Mouse (Mus musculus): ENCODE results near the gene Rxrb. TPM values are rescaled to one million over a fixed set of nuclear protein-coding genes. Genes with fewer than 3 reads are reported as not detected.
"Not testable (repeated sequence)": the region's sequence is repeated elsewhere in the genome, so short reads cannot be mapped to it uniquely, and the experiment has no call there.

Gene Rxrb
- 10 to 100 TPM; 74.8 to 78.7 TPM for total RNA-seq (2021)

- intact Hi-C loops (cut with DNase I): no loop called here
- peak; percentile 97 to 99 for DNase-seq (ENCODE audit: extremely low spot score in 1 of 2, low spot score in 2 of 2)
Measured at GRCm38 (mm10) chr17:34031465-34032173, at the start of gene Rxrb, which contains the start of gene Slc39a7. Rxrb (plus strand) TSS chr17:34031812. Slc39a7 (minus strand) TSS chr17:34031682.

DNA sequence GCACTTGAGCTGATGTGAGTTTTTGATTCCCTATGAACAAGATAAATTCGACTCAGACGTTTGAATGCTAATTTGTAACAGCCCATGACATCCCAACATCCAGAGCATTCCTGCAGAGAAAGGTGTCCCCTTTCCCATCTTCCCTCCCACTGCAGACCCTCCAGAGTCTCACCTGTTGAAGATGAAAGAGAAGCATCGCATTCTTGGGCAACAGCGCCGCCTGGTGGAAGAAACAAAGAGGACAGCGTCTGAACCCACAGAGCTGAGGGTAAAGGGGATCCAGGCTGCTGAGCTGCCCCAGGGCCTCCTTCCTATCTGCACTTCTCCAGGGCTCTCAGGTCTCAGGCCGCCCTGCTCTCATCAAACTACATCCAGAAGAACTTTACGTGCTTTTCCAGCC, 49.5 kb upstream of the Rxrb start:
- intact Hi-C loops (cut with DNase I): not testable (repeated sequence)

GRCm38 (mm10) chr17:33991788-33992664, 39.6 kb upstream of the Rxrb start:
- peak; percentile 16 to 61 for DNase-seq (ENCODE audit: extremely low spot score in 1 of 2, low spot score in 2 of 2)
- intact Hi-C loops (cut with DNase I): loop anchor here (10.0 kb wide), 1 partner anchor 1353 kb away; the partner anchor contains the start of gene H2-Q2

More for the DNA sequence above, 49.5 kb upstream of the Rxrb start:
- not testable (repeated sequence) for DNase-seq (ENCODE audit: extremely low spot score in 1 of 2, low spot score in 2 of 2)

GRCm38 (mm10) chr17:33994959-33995358, 36.7 kb upstream of the Rxrb start:
- no peak for DNase-seq (ENCODE audit: extremely low spot score in 1 of 2, low spot score in 2 of 2)
- intact Hi-C loops (cut with DNase I): loop anchor here (2.0 to 10.0 kb wide), 3 partner anchors 1274 to 1350 kb away; partner anchors contain the start of gene H2-Q2

DNA sequence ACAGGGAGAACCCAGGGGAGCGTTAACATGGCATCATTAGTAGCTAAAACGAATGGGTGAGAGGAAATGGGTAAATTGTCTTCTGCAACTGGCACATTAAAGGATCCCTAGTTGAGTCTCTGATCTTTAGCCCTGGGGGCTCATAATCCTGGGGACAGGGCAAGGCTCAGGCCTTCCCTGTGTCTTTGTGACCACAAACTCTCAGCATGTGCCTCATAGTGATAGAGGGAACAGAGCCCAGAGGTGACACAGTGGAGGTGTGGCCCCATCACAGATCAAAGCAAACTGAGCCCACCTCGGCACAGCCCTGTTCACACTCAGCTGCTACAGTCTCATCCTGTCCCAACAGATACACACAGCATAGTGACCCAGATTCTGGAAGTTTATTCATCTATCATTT, 36.0 kb upstream of the Rxrb start:
- intact Hi-C loops (cut with DNase I): loop anchor here (2.0 to 10.0 kb wide), 3 partner anchors 1273 to 1349 kb away; partner anchors contain the start of gene H2-Q2
- DNase-seq (ENCODE audit: extremely low spot score in 1 of 2, low spot score in 2 of 2): no peak

DNA sequence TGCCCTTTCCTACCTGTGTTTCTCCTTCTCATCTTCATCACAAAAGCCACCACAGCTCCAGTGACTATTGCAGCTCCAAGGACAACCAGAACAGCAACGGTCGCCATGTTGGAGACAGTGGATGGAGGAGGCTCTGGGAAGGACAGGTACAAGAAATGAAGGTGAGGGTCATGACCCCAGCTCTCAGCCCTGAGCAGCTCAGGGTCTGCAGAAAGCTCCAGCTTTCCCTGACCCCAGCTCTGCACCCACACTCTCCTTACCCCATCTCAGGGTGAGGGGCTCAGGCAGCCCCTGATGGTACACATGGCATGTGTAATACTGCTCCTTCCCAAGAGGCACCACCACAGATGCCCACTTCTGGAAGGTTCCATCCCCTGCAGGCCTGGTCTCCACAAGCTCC, 34.6 kb upstream of the Rxrb start:
- intact Hi-C loops (cut with DNase I): loop anchor here (5.0 to 10.0 kb wide), 2 partner anchors 1295 to 1348 kb away; partner anchors contain the start of gene H2-Q2
- not testable (repeated sequence) for DNase-seq (ENCODE audit: extremely low spot score in 1 of 2, low spot score in 2 of 2)

GRCm38 (mm10) chr17:33998697-33999096, 32.9 kb upstream of the Rxrb start:
- not testable (repeated sequence) for DNase-seq (ENCODE audit: extremely low spot score in 1 of 2, low spot score in 2 of 2)
- intact Hi-C loops (cut with DNase I): loop anchor here (5.0 to 10.0 kb wide), 2 partner anchors 1294 to 1346 kb away; partner anchors contain the start of gene H2-Q2

DNA sequence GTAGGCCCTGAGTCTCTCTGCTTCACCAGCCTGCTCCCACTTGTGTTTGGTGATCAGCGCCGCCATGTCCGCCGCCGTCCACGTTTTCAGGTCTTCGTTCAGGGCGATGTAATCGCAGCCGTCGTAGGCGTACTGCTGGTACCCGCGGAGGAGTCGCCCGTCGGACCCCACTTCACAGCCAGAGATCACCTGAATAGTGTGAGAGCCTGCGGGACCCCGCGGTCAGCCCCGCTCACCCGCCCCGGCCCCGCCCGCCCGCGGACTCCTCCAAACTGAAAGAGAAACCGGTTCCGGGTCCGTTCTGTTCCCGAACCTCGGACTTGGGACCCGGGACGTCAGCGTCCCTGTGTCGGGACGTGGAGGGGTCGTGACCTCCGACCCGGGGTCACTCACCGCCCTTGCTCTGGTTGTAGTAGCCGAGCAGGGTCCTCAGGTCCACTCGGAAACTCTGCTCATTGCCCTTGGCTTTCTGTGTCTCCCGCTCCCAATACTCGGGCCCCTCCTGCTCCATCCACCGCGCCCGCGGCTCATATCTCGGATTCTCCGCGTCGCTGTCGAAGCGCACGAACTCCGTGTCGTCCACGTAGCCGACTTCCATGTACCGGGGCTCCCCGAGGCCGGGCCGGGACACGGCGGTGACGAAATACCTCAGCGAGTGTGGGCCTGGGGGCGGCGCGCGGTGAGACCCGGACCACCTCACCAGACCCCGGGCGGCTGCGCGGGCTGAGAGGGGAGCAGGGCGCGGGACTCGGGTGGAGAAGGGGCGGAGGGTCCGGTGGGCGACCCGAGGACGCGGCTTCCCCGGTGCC, 32.1 kb upstream of the Rxrb start:
- intact Hi-C loops (cut with DNase I): loop anchor here (5.0 to 10.0 kb wide), 2 partner anchors 1293 to 1345 kb away; partner anchors contain the start of gene H2-Q2
- DNase-seq (ENCODE audit: extremely low spot score in 1 of 2, low spot score in 2 of 2): peak in 1 of 2 experiments; percentile 49

DNA sequence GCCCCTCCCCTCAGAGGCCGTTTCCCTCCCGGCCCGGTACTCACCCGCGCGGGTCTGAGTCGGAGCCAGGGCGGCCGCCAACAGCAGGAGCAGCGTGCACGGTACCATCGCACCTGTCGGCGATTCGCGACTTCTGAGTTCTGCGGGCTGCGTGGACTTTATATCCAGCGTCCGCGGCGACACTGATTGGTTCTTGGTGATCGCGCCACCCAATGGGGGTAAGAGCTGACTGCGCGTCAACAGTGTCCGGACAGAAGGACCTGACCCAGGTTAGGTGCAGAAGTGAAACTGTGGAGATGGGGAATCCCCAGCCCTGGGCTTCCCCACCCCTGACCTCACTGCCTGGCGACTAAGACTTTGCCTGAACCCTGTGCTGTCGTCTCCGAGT, 31.5 kb upstream of the Rxrb start, which contains the start of gene H2-K1:
H2-K1 (minus strand) TSS at position 198 of the 388 bp plus-strand sequence.
- peak; percentile 70 to 90 for DNase-seq (ENCODE audit: extremely low spot score in 1 of 2, low spot score in 2 of 2)
- intact Hi-C loops (cut with DNase I): no loop called here

DNA sequence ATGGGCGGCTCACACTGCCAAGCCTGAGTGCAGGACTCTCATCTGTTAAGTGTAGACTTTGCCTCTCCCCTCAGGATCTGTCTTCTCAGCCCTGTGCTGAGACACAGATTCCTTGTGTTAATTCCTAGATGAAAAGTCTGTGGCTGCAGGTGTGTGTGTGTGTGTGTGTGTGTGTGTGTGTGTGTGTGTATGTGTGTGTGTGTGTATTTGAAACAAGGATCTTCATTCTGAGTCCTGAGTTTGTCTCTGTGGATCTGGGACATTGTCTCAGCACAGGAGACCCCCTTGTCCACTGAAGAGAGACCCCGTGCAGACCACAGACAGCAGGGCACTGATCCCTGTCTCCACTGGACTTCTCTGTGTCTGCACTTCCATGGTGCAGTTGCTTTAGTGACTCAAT, 30.8 kb upstream of the Rxrb start:
- intact Hi-C loops (cut with DNase I): not testable (repeated sequence)

GRCm38 (mm10) chr17:34003426-34003825, 28.2 kb upstream of the Rxrb start:
- intact Hi-C loops (cut with DNase I): no loop called here
- DNase-seq (ENCODE audit: extremely low spot score in 1 of 2, low spot score in 2 of 2): no peak

More for the DNA sequence above, 30.8 kb upstream of the Rxrb start:
- not testable (repeated sequence) for DNase-seq (ENCODE audit: extremely low spot score in 1 of 2, low spot score in 2 of 2)

- no peak for DNase-seq (ENCODE audit: extremely low spot score in 1 of 2, low spot score in 2 of 2)
- intact Hi-C loops (cut with DNase I): no loop called here
Measured at GRCm38 (mm10) chr17:34006570-34006969, 25.0 kb upstream of the Rxrb start.

GRCm38 (mm10) chr17:34010156-34010555, 21.5 kb upstream of the Rxrb start:
- DNase-seq (ENCODE audit: extremely low spot score in 1 of 2, low spot score in 2 of 2): no peak
- intact Hi-C loops (cut with DNase I): loop anchor here (5.0 kb wide), 1 partner anchor 1267 kb away; no protein-coding TSS in a partner anchor

- intact Hi-C loops (cut with DNase I): loop anchor here (5.0 kb wide), 1 partner anchor 1264 kb away; no protein-coding TSS in a partner anchor
- DNase-seq (ENCODE audit: extremely low spot score in 1 of 2, low spot score in 2 of 2): no peak
Measured at GRCm38 (mm10) chr17:34013436-34013835, 18.2 kb upstream of the Rxrb start.

DNA sequence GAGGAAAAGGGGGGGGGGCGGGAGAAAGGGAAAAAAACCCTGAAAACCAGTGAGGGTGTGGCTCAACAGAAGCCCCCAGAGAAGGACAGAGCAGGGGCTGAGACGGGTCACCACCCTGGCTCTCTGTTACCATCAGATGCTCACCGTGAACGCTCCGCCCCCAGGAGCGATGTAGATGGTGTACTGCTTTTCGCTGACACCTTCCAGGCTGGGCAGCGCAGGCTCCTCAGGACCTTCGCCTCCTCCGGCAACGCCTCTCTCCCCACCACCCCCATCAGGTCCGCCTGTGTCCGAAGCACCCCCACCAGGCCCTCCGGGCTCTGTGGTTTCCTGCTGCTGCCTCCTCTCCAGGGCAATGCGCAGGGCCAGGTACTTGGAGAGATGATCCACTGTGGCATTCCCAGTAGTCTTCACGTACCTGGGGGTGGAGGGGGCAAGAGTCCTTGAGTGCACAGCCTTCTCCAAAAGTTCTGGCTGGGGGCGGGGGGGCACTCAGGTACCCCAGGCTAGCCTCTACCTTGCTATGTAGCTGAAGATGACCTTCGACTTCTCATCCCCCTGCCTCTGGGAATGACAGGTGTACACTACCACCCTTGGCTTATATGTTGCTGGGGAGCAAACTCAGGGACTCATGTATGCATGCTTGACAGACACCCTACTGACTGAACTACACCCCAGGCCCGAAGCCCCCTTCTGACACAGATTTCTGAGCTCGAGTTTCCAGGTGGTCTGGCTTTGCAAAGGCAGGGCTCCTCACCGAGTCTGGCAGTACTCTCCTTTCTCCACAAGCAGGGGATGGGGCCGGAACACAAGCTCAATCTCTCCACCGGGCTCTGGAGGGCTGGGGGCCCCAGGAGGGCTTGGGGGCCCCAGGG, 9.8 kb upstream of the Rxrb start:
- DNase-seq (ENCODE audit: extremely low spot score in 1 of 2, low spot score in 2 of 2): peak in 1 of 2 experiments; percentile 58
- intact Hi-C loops (cut with DNase I): loop anchor here (1.0 kb wide), 1 partner anchor 64 kb away; no protein-coding TSS in a partner anchor

DNA sequence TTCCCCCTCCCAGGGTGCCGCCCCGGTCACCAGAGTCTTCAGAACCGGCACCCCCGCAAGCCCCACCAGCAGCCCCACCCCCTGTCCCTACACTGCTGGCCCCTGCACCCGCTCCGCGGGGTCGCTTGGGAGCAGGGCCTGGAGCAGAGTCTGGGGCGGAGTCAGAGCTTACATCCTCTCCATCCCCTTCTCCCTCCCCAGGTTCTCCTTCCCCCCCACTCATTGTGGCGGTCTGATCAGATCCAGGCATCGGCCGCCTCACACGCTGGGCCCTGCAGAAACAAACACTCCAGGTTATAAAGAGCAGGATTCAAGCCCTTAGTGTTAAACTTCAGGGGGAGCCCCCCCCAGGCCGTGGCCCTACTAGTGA, 9.2 kb upstream of the Rxrb start:
- intact Hi-C loops (cut with DNase I): no loop called here
- peak in 1 of 2 experiments; percentile 48 for DNase-seq (ENCODE audit: extremely low spot score in 1 of 2, low spot score in 2 of 2)

DNA sequence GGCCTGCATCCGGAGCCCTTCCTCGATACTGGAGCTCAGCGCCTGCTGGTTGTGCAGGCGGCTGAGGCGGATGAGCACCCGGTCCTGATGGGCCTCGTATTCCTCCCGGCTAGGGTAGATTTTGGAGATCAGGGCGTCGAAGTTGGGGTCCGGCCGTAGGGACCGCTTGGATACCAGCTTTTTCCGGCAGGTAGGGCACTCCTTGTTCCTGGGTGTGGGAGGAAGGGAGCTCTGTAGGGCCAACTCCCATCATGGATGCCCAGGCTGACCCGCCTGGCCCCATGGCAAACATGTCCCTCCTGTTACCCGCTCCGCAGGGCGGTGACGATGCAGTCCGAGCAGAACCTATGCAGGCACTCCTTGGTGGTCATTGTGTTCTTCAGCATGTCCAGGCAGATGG, 8.6 kb upstream of the Rxrb start:
- intact Hi-C loops (cut with DNase I): no loop called here
- peak in 1 of 2 experiments; percentile 32 for DNase-seq (ENCODE audit: extremely low spot score in 1 of 2, low spot score in 2 of 2)

Measured in left cerebral cortex, postnatal 10 days (tissue).